Mouse (Mus musculus): ENCODE data around the gene Rnf213.

DNA sequence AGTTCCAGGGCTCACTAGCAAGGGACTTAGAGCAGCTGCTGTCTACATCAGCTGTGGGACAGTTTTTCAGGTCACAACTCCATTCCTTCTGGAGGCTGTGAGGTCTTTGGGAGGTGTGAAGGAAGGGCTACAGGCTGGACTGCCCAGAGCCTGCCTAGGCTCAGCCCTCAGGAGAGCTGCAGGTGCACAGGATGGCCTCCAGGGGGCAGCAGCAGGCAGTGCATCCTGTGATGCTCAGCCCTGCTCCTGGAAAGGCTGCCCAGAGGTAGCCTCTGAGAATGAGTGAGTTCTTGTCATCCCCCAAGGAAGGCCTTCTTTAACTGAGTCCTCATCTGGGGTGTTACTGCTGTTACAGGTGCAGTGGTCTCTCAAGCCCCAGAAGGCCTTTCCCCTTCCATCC, 110.8 kb downstream of the Rnf213 start:
- TF ChIP-seq CTCF (IDR thresholded peaks at IDR 0.05; ENCODE audit: insufficient read depth, low read depth, low read length) (peak; percentile 97), POLR2A (IDR thresholded peaks at IDR 0.05; ENCODE audit: insufficient read depth, low read depth, low read length) (no peak)
